Comparison of ENCODE assay signal across 18 mouse cellular contexts in the genomic region with DNA sequence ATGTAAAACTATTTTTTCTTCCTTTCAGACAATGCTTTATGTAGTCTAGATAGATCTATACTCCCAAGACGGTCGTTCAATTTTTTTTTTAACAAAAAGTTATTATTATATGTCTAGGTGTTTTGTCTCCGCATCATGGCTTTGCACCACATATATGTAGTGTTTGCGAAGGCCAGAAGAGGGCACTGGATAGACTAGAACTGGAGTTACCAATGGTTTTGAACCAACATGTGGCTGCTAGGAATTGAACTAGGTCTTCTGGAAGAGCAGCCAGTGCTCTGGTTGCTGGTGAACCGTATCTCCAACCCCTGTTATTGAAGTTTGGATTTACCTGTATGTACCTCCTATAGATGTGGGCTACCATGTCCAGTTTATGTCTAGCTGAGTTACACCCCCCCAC. TPM values are rescaled to one million over a fixed set of nuclear protein-coding genes. Genes with fewer than 3 reads are reported as not detected.
DNase-seq lines count a peak whose midpoint lies in the region; ATAC-seq and TF ChIP-seq lines count a peak whose summit lies in the region.
"Had no signal": no experiment of that assay in that cellular context is flagged by ENCODE, and none has a peak within 500 bp of the region (broad histone marks: within the 10 kb centered on the region; RNA-seq: fewer than 3 reads in every experiment).

No protein-coding gene starts in this region.

- WGBS in lung, embryonic 14.5 days, result 86% methylated on average over 5 of the region's 5 CpGs
- 92% methylated on average over 5 of the region's 5 CpGs for WGBS in forebrain, embryonic 12.5 days
- 88% methylated on average over 5 of the region's 5 CpGs for WGBS in forebrain, embryonic 13.5 days

- H3K4me3 ChIP-seq in lung, embryonic 14.5 days (ENCODE audit: low read depth, low read length), result no peak overlapping the region
- H3K4me3 ChIP-seq in forebrain, embryonic 12.5 days (replicated peaks), result no peak overlapping the region
- H3K4me3 ChIP-seq in forebrain, embryonic 13.5 days, result no peak overlapping the region
- H3K4me3 ChIP-seq: embryonic facial prominence, embryonic 10.5 days; megakaryocyte, embryonic 14.5 days; stomach, embryonic 15.5 days had no signal

- TF ChIP-seq CTCF in lung, embryonic 14.5 days (IDR thresholded peaks at IDR 0.05; ENCODE audit: low read depth), result 0 out of 2 replicates have a peak, but pooled peaks have one; percentile 23

- no peak overlapping the region for H3K9ac ChIP-seq in lung, embryonic 14.5 days
- H3K9ac ChIP-seq in forebrain, embryonic 12.5 days, result no peak overlapping the region
- H3K9ac ChIP-seq in forebrain, embryonic 13.5 days, result no peak overlapping the region
- H3K9ac ChIP-seq: hindbrain, embryonic 14.5 days; stomach, embryonic 15.5 days had no signal

- no peak overlapping the region for H3K4me2 ChIP-seq in lung, embryonic 14.5 days
- no peak overlapping the region for H3K4me2 ChIP-seq in forebrain, embryonic 12.5 days
- H3K4me2 ChIP-seq in forebrain, embryonic 13.5 days, result no peak overlapping the region
- H3K4me2 ChIP-seq: hindbrain, embryonic 14.5 days; stomach, embryonic 15.5 days had no signal

- H3K9me3 ChIP-seq in lung, embryonic 14.5 days (ENCODE audit: low read depth, low read length), result no peaks in the 10 kb centered on the region
- H3K9me3 ChIP-seq in forebrain, embryonic 12.5 days, result no peaks in the 10 kb centered on the region
- no peaks in the 10 kb centered on the region for H3K9me3 ChIP-seq in forebrain, embryonic 13.5 days (replicated peaks)
- H3K9me3 ChIP-seq: embryonic facial prominence, embryonic 10.5 days; megakaryocyte, embryonic 14.5 days; stomach, embryonic 15.5 days had no signal

- no peaks in the 10 kb centered on the region for H3K36me3 ChIP-seq in lung, embryonic 14.5 days (ENCODE audit: insufficient read depth)
- peaks cover 9% of the 10 kb centered on the region for H3K36me3 ChIP-seq in forebrain, embryonic 12.5 days (replicated peaks)
- peaks cover 18% of the 10 kb centered on the region for H3K36me3 ChIP-seq in forebrain, embryonic 13.5 days (ENCODE audit: poor library complexity, severe bottlenecking)
- H3K36me3 ChIP-seq: stomach, embryonic 15.5 days had no signal

- no peak overlapping the region for H3K27ac ChIP-seq in lung, embryonic 14.5 days (ENCODE audit: low read depth)
- no peak overlapping the region for H3K27ac ChIP-seq in forebrain, embryonic 12.5 days
- no peak overlapping the region for H3K27ac ChIP-seq in forebrain, embryonic 13.5 days
- H3K27ac ChIP-seq: embryonic facial prominence, embryonic 10.5 days; hindbrain, embryonic 14.5 days; stomach, embryonic 15.5 days had no signal

- H3K27me3 ChIP-seq in lung, embryonic 14.5 days (ENCODE audit: insufficient read depth, low read length), result no peaks in the 10 kb centered on the region
- H3K27me3 ChIP-seq in forebrain, embryonic 12.5 days, result no peaks in the 10 kb centered on the region
- H3K27me3 ChIP-seq in forebrain, embryonic 13.5 days, result no peaks in the 10 kb centered on the region
- H3K27me3 ChIP-seq: megakaryocyte, embryonic 14.5 days; stomach, embryonic 15.5 days had no signal

- H3K4me1 ChIP-seq in lung, embryonic 14.5 days (ENCODE audit: insufficient read depth), result peaks cover 5% of the 10 kb centered on the region; the same call in 1 of the 2 replicates
- H3K4me1 ChIP-seq in forebrain, embryonic 12.5 days, result peaks cover 20% of the 10 kb centered on the region
- H3K4me1 ChIP-seq in forebrain, embryonic 13.5 days, result peaks cover 24% of the 10 kb centered on the region

- ATAC-seq in lung, embryonic 14.5 days (ENCODE audit: insufficient read depth), result no peak
- ATAC-seq in forebrain, embryonic 12.5 days (ENCODE audit: low FRiP score), result no peak
- no peak for ATAC-seq in forebrain, embryonic 13.5 days

- DNase-seq in lung, embryonic 14.5 days, result peak; percentile 17
- DNase-seq in lung, postnatal 14 days, result no peak
- DNase-seq in 3T3-L1 (ENCODE audit: low read depth, low spot score) (peak; percentile 30), A20 (ENCODE audit: low read depth, low spot score) (peak; percentile 43), R1 (ENCODE audit: low read depth, low spot score) (peak; percentile 71)
- DNase-seq: cerebellum, postnatal 36 days; gastrocnemius, postnatal 14 days; heart, postnatal 10 days; kidney, adult 18-20 months; kidney, postnatal 4 days; layer of hippocampus, postnatal 36 days; retina, postnatal 1 day had no signal

RNA-seq across cellular contexts. Expression of gene Borcs5, which starts 4.0 kb away (rescaled TPM):
- polyA plus RNA-seq in lung, embryonic 14.5 days (2014; fragmentation: Nextera tagmentation; extraction: Ambion mirVana), result 13.9 and 14.6 TPM in 2 replicates
- 34.4 and 35.8 TPM in 2 replicates for polyA plus RNA-seq in forebrain, embryonic 12.5 days (2016; fragmentation: Nextera tagmentation; extraction: Ambion mirVana)
- 35.5 and 40.2 TPM in 2 replicates for polyA plus RNA-seq in forebrain, embryonic 13.5 days (2015; fragmentation: Nextera tagmentation; extraction: Ambion mirVana)

RNA-seq across cellular contexts. Expression of gene Mansc1, which starts 11.0 kb away (rescaled TPM):
- 5.8 and 5.9 TPM in 2 replicates for polyA plus RNA-seq in lung, embryonic 14.5 days (2014; fragmentation: Nextera tagmentation; extraction: Ambion mirVana)
- 1.1 TPM in 2 replicates for polyA plus RNA-seq in forebrain, embryonic 12.5 days (2016; fragmentation: Nextera tagmentation; extraction: Ambion mirVana)
- polyA plus RNA-seq in forebrain, embryonic 13.5 days (2015; fragmentation: Nextera tagmentation; extraction: Ambion mirVana), result 0.77 and 0.89 TPM in 2 replicates
